Mouse (Mus musculus): ENCODE results near the gene Kdsr.

Kdsr gene

DNA sequence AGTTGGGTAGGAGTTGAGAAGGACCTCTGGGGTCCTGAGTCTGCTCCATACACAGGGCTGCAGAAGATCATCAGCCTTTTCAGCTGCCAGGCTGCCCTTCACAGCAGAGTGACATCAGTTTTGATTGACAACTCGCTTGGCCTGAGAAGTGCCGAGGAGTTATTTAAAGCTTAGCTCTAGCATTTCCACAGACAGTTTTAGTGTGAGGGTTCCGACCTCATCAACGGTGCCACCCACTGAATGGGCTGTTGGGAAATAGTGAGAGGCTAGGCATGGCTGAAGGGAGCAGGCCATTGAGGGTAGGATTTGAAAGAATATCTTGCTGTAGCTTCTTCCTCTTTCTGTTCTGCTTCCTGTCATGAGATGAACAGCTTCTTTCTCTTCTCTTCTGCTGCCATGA, 63.9 kb downstream of the Kdsr start:
- DNase-seq (ENCODE audit: low spot score in 2 of 2), result no peak

GRCm38 (mm10) chr1:106694316-106694715, 65.2 kb downstream of the Kdsr start:
- DNase-seq (ENCODE audit: low spot score in 2 of 2), result no peak

DNA sequence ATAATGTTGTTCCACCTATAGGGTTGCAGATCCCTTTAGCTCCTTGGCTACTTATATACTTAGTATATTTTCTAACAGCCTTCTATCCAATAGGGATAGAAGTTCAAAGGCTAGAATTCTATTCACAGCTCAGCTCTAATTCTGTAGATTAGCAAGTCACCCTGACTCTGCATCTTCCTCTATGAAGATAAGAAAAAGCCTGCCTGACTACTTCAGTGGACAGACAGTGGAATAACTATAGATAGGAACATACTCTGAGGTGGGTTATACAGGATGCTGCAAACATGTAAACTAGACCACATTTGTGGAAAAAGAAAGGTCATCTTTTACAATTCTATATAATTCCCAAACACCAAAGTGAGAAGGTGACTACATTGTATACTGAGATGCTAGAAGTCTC, 66.9 kb downstream of the Kdsr start:
- DNase-seq (ENCODE audit: low spot score in 2 of 2), result no peak

DNA sequence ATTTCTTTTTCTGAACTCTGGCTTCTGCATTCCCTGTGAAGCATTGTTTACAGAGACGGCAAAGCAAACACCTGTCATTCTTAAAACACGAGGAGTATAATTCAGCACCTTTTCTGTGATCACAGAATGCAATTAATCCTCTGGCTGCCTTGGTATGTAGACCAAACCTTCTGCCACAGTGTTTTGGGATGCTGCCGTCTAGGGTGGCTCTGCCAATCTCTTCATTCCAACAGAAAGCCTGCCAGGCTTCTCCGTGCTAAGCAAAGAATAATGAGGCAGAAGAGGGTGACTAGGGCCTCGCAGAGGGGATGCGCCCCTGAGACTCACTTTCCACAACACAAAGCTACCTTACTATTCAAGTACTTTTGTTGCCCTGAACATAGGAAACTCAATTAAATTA, 68.6 kb downstream of the Kdsr start:
- no peak for DNase-seq (ENCODE audit: low spot score in 2 of 2)

DNA sequence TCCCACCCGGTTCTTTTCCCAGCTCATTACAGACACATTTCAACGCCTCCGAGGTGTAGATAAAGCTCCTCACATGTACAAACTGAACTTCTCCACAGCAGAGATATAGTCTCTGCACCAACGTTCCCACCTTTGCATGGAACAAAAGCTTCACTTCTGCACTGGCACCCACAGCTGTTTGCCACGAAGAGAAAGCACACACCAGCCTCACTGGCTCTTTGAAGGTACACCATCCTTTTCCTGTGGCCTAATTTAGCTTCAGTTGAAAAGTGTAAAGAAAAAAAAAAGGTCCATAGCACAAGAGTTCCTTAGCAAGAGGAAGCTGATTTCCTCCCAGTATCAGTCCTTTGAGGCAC, 71.4 kb downstream of the Kdsr start:
- peak; percentile 52 to 53 for DNase-seq (ENCODE audit: low spot score in 2 of 2)

DNA sequence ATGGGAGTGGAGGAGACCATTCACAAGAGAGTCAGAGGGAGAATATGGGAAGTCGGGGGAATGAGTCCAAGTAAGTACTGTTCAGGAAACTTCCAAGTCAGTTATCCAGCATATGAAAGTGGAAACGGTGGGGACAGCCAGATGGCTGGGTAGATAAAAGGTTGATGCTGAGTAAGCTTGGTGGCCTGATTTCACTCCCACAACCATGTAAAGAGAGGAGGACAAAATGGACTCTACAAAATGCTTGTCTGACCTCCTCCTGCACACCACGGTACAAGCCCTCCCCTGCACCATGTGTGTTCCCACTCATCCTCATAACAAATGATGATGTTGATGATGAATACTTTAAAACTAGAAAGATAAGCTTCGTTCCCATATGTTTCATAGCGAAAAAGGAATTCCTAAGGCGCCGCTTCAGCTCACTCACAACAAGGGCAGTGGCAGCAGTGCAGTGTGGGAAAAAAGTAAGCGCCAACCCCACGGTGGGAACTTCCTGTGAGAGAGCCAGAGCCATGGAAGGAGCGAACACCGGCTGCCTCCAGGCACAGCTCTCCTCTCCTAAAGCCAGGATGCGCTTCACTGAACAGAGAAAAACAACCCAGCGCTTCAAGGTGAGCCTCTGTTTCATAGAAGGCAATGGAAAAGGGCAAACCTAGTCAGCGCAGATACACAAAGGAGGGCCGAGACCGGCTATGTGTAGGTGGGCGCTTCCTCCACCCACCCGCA, 71.9 kb downstream of the Kdsr start:
- DNase-seq (ENCODE audit: low spot score in 2 of 2), result peak; percentile 38 to 43

DNA sequence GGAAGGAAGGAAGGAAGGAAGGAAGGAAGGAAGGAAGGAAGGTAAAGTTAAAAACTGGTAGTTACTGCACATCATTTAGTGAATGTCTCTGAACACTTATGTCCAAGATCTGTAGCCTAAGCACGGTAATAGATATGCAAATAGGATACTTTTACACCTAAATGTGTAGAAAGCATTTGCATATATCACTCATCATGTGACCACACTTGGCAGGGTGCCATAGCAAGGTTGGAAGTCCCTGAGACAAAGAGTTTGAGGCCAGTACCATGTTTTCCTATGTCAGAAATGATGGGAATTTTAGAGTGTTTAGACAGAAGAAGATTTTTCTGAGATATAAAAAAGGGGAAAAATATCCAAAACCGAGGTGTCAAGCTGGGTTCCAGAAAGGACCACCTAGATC, 73.8 kb downstream of the Kdsr start:
- DNase-seq (ENCODE audit: low spot score in 2 of 2), result no peak

DNA sequence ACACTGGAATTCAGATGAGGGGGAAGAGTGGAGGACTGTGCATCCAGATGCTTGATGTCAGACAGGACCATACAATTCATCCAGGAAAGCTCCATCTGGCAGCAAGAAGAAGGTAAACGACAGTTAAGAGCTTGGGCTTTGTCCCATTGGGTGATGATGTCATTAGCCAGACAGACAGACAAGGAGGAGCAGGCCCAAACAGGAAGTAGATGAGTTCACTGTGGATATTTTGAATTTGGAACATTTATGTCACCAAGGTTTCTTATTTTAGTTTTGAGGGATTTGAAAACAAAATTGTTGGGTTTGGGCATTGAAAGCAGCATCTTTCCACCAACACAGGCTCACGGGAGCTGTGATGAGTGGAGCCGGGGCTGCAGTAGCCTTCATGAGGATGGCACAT, 75.0 kb downstream of the Kdsr start:
- no peak for DNase-seq (ENCODE audit: low spot score in 2 of 2)

DNA sequence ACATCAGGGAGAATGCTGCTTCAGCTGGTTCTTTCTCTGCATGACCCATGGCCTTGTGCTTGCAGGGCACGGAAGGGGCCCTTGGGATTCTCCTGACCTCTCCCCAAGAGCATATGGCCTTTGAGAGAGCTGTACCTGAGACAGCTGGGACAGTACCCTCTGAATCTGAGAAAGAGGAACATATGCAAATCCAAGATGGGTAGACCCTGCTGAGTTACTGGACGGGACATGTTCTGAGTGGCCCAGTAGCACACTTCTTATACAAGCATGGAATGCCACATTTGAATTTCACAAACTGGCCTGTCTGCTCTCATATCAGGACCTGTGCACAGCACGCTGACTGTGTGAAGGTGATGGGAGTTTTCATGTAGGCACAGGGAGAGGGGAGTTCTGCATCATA, 76.7 kb downstream of the Kdsr start:
- DNase-seq (ENCODE audit: low spot score in 2 of 2), result no peak

DNA sequence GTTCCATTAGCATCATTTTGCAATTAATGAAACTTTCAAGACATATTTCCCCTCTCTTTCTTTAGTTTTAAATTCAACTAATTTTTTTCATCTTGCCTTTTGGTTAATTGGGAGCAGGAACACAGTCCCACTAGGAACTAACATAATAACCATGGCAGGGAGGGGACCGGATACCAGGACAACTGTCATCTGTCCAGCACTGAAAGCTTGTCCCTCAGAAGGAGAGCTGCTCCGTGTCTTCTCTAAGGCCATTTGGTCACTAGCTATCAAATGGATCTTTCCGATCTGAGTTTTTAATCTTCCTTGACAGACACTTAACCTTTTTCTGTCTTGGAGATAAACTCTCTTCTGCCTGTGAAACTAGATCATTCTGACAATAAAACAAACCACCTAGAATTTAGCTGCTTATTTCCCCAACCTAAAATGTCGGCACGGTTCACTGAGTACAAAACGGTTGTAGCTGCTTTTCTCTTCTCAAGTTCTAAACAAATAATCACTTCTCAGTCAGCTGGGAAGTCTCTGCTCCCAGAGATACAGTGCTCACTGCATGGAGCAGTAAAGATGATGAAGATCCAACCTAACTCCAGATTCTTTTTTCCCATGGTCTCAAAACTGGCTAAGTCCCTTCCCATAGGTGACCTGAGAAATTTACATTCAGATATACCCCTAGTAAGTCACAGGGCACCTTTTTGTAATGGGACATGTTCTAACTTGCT, 79.6 kb downstream of the Kdsr start:
- no peak for DNase-seq (ENCODE audit: low spot score in 2 of 2)

DNA sequence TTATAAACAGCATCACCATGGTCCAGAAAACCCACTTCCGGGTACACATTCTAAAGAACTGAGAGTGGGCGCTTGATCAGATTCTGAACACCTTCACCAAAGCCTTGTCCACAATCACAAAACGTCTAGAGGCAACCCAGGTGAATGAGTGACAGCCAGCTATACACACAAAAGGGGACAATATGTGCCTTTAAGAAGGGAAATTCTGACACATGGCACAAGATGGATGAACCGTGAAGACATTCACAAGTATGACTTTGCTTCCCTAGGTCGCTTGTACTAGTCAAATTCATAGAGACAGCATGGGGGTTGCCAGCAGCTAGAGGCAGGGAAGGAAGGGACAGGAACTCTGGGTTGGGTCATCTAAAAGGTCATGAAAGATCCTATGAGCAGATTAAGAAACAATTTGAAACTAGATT, 81.5 kb downstream of the Kdsr start:
- no peak for DNase-seq (ENCODE audit: low spot score in 2 of 2)
